Mouse (Mus musculus) intestine, postnatal 0 days (tissue): ENCODE results near the gene A630095N17Rik. TPM values are rescaled to one million over a fixed set of nuclear protein-coding genes. Genes with fewer than 3 reads are reported as not detected.

ENCODE experiments used
- ATAC-seq: fragments of 200-750 bp; cut with Nextera tagmentation; 2 replicates; pipeline ENCODE4 v1.8.0; 2017; ENCODE audit warnings: mild to moderate bottlenecking, moderate TSS enrichment, moderate library complexity
- H3K27ac ChIP-seq: fragments of 300-500 bp; sonication (generic); 2 replicates; pipeline ENCODE4 v1.5.1; 2014; ENCODE audit warnings: mild to moderate bottlenecking, low read depth, low read length, moderate library complexity
- H3K27me3 ChIP-seq: fragments of 300-500 bp; sonication (generic); replicated peaks from 2 replicates; pipeline ENCODE4 v1.6.1; 2014; ENCODE audit warnings: low read length, mixed read lengths; ENCODE audit not compliant: control insufficient read depth, insufficient read depth
- H3K36me3 ChIP-seq: fragments of 300-500 bp; sonication (generic); 2 replicates; pipeline ENCODE4 v1.6.1; 2014; ENCODE audit warnings: mild to moderate bottlenecking, moderate library complexity; ENCODE audit not compliant: control insufficient read depth, insufficient read depth
- H3K4me1 ChIP-seq: fragments of 300-500 bp; sonication (generic); replicated peaks from 2 replicates; pipeline ENCODE4 v1.6.1; 2014; ENCODE audit warnings: antibody characterized with exemption, low read length, mixed read lengths; ENCODE audit not compliant: control insufficient read depth, insufficient read depth
- H3K4me2 ChIP-seq: fragments of 300-500 bp; sonication (generic); replicated peaks from 2 replicates; pipeline ENCODE4 v1.6.1; 2014; ENCODE audit warnings: low read depth, mild to moderate bottlenecking, moderate library complexity
- H3K4me3 ChIP-seq: fragments of 300-500 bp; sonication (generic); 2 replicates; pipeline ENCODE4 v1.5.1; 2014; ENCODE audit warnings: low read depth, low read length
- H3K9ac ChIP-seq: fragments of 300-500 bp; sonication (generic); 2 replicates; pipeline ENCODE4 v1.6.1; 2014; ENCODE audit warnings: mild to moderate bottlenecking, low read depth, low read length
- H3K9me3 ChIP-seq: fragments of 300-500 bp; sonication (generic); 2 replicates; pipeline ENCODE4 v1.6.1; 2016; ENCODE audit warnings: mixed run types; ENCODE audit not compliant: control insufficient read depth
- CTCF ChIP-seq: sonication (generic); IDR thresholded peaks from 2 replicates; pipeline ENCODE4 v1.5.1; 2016; ENCODE audit warnings: low read depth, mild to moderate bottlenecking, control low read depth, antibody characterized with exemption, moderate library complexity
- WGBS: fragments of 180-500 bp; shearing (Covaris S2); extraction: QIAGEN DNeasy Blood & Tissue Kit; methylation state at CpG from one replicate; pipeline ENCODE4 v1.1.7; 2014; 5-methylcytosine and 5-hydroxymethylcytosine counted together
- polyA plus RNA-seq: library from polyadenylated mRNA; unstranded; fragments of >200 nt; fragmentation: Nextera tagmentation; extraction: Ambion mirVana; gene quantifications from 2 replicates; pipeline ENCODE4 v1.2.1, GENCODE M21; 2015

The A630095N17Rik gene
- polyA plus RNA-seq, 1 experiment from 2014 or later = not detected

GRCm38 (mm10) chr1:75217893-75218226, 14.0 kb downstream of the A630095N17Rik start:
- Histone ChIP-seq H3K27ac (no peak overlapping the region), H3K9me3 (no peaks in the 10 kb centered on the region), H3K4me3 (peak overlapping the region; percentile 44), H3K36me3 (peaks cover 20% of the 10 kb centered on the region), H3K4me1 (peaks cover 11% of the 10 kb centered on the region), H3K27me3 (peaks cover 15% of the 10 kb centered on the region; the same call in 1 of the 2 replicates), H3K9ac (no peak overlapping the region), H3K4me2 (peak overlapping the region; percentile 100)
- 2% methylated on average over 6 of the region's 6 CpGs for WGBS
- no peak for TF ChIP-seq CTCF
- no peak for ATAC-seq

GRCm38 (mm10) chr1:75216797-75217585, 14.9 kb downstream of the A630095N17Rik start:
- Histone ChIP-seq H3K36me3 (peaks cover 20% of the 10 kb centered on the region), H3K4me2 (peak overlapping the region; percentile 100), H3K4me3 (no peak overlapping the region), H3K4me1 (peaks cover 11% of the 10 kb centered on the region), H3K27me3 (peaks cover 15% of the 10 kb centered on the region; the same call in 1 of the 2 replicates), H3K9me3 (no peaks in the 10 kb centered on the region), H3K9ac (no peak overlapping the region), H3K27ac (no peak overlapping the region)
- TF ChIP-seq CTCF = no peak
- no peak for ATAC-seq
- whole genome bisulfite sequencing = 71% methylated on average over 13 of the region's 13 CpGs

GRCm38 (mm10) chr1:75215785-75216184, 16.1 kb downstream of the A630095N17Rik start:
- Histone ChIP-seq H3K9me3 (no peaks in the 10 kb centered on the region), H3K4me2 (no peak overlapping the region), H3K4me1 (peaks cover 14% of the 10 kb centered on the region), H3K36me3 (peaks cover 20% of the 10 kb centered on the region), H3K27me3 (peaks cover 8% of the 10 kb centered on the region; the same call in 1 of the 2 replicates), H3K27ac (no peak overlapping the region), H3K9ac (no peak overlapping the region), H3K4me3 (no peak overlapping the region)
- TF ChIP-seq CTCF = no peak
- ATAC-seq = no peak
- WGBS = 93% methylated on average over 9 of the region's 9 CpGs

GRCm38 (mm10) chr1:75214886-75215285, 17.0 kb downstream of the A630095N17Rik start:
- no peaks in the 10 kb centered on the region for H3K9me3 ChIP-seq
- H3K27me3 ChIP-seq = no peaks in the 10 kb centered on the region
- no peak for ATAC-seq
- H3K4me1 ChIP-seq = peaks cover 14% of the 10 kb centered on the region
- peak overlapping the region; percentile 89 for H3K27ac ChIP-seq
- WGBS = 41% methylated on average over 5 of the region's 5 CpGs
- H3K4me2 ChIP-seq = peak overlapping the region; percentile 24; the same call in 1 of the 2 replicates
- peaks cover 20% of the 10 kb centered on the region for H3K36me3 ChIP-seq
- H3K4me3 ChIP-seq = no peak overlapping the region
- TF ChIP-seq CTCF = no peak
- H3K9ac ChIP-seq = no peak overlapping the region

- H3K9me3 ChIP-seq = no peaks in the 10 kb centered on the region
- H3K36me3 ChIP-seq = peaks cover 20% of the 10 kb centered on the region
- H3K9ac ChIP-seq = no peak overlapping the region
- peak; percentile 73 for ATAC-seq
- no peak for TF ChIP-seq CTCF
- 42% methylated on average over 2 of the region's 2 CpGs for WGBS
- H3K4me3 ChIP-seq = no peak overlapping the region
- peaks cover 14% of the 10 kb centered on the region for H3K4me1 ChIP-seq
- H3K27me3 ChIP-seq = no peaks in the 10 kb centered on the region
- H3K4me2 ChIP-seq = peak overlapping the region; percentile 38; the same call in 1 of the 2 replicates
- peak overlapping the region; percentile 89 for H3K27ac ChIP-seq
Measured at GRCm38 (mm10) chr1:75214442-75214841, 17.5 kb downstream of the A630095N17Rik start.

GRCm38 (mm10) chr1:75213096-75213495, 18.8 kb downstream of the A630095N17Rik start:
- no peak overlapping the region for H3K4me3 ChIP-seq
- H3K4me2 ChIP-seq = peak overlapping the region; percentile 9; the same call in 1 of the 2 replicates

More at GRCm38 (mm10) chr1:75213096-75213495, 18.8 kb downstream of the A630095N17Rik start:
- 51% methylated on average over 7 of the region's 7 CpGs for WGBS
- no peak for ATAC-seq
- Histone ChIP-seq H3K9me3 (no peaks in the 10 kb centered on the region), H3K27me3 (no peaks in the 10 kb centered on the region), H3K9ac (no peak overlapping the region), H3K4me1 (peaks cover 14% of the 10 kb centered on the region), H3K36me3 (peaks cover 20% of the 10 kb centered on the region), H3K27ac (peak overlapping the region; percentile 89; the same call in 1 of the 2 replicates)
- TF ChIP-seq CTCF = no peak
